Mouse (Mus musculus) fat pad, adult 2 months (tissue): ENCODE results near the gene Mras.

Experiments used
- DNase-seq: peaks from one replicate; pipeline ENCODE4 v3.0.0-alpha.2; 2011; ENCODE audit warnings: low read depth, low spot score; ENCODE audit errors: extremely low read depth

Mras gene

DNA sequence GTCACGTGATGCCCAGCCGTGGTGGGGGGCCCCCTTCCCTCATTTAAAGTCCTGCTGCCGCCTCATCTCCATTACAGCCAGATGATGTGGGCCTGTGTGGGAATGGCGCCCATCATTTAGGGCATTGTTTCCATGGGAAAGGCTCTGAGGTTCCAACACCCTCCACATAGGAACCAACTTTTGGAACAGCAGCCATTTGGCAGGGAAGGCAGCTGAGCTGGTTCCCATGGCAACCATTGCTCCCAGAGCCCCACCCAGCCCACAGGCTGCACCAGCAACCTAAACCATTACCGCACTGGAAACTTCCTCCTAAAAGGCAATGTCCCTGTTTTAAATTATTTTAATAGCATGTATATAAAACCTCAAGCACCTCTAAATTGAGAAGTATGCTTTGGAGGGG is 18.8 kb downstream of the Mras start:
- no peak for DNase-seq

GRCm38 (mm10) chr9:99417288-99417846 is 19.8 kb downstream of the Mras start:
- DNase-seq: no peak

GRCm38 (mm10) chr9:99416809-99417208 is 20.4 kb downstream of the Mras start:
- DNase-seq: no peak

- no peak for DNase-seq
Measured at GRCm38 (mm10) chr9:99411785-99412184, 25.4 kb downstream of the Mras start.

- DNase-seq: no peak
Measured at GRCm38 (mm10) chr9:99411093-99411492, 26.1 kb downstream of the Mras start.

GRCm38 (mm10) chr9:99409280-99409679 is 27.9 kb downstream of the Mras start:
- DNase-seq: no peak

DNA sequence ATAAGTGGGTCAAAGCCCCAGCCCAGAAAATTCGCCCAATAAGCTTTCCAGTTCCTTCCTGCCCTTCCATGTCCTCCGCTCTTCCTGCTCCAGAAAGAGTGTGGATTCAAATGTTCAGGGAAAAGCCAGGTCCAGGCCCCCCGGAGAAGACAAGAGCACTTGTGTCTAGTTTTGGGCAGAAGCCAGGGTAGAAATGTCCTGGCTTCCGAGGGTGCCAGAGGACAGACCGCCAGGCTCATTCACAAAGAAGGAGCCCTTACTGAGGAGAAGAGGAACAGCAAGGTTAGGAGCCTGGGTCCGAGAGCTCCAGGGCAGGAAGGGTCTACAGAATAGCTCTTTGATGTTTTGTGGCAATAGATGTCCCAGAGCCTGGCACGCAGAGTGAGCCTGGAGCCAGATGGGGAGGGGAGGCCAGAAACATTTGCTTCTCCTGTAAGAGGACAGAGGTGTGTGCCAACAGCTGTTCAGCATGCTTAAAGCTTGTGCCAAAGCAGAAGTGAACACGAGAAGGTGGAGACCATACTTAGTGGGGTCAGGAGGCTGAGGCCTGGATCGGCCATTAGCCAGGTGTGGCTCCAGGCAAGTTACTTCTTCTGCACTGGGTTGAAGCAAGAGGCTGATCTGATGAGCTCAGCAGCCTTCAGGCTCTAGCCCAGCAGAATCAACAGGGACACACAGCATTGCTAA is 35.8 kb downstream of the Mras start:
- DNase-seq: no peak

- peak; percentile 14 for DNase-seq
Measured at GRCm38 (mm10) chr9:99400781-99401180, 36.4 kb downstream of the Mras start.

DNA sequence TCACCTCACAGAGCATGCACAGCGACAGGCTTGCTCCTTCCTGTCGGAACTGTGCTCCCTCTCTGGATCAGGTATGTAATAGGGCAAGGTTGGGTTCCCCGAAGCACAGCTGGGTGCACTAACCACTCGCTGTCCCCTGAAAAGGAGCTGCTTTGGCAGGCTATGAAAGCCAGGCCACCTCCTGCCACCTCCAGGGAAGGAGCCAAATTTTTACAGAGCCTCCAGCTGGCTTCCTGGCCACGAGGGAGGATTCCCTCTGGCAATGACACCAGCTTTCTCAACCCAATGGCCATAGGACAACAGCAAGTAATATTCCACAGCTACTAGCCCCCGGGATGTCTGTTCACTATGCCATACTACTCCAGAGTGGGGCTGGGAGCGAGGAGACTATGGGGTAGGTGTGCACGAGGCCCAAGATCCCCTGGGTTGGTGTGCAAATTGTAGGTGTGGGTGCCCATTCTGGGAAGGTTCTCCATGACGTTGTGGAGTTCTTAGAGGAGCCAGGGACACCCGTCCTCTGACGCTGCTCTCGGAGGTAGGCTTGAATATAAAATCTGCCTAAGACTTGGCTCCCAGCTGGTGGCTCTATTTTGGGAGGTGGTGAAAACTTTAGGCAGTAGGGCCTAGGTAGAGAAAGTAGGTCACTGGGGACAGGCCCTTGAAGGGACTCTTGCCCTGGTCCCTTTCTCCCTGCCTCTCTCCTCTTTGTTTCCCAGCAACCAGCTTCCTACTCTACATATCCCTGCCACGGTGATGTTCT is 39.9 kb downstream of the Mras start:
- DNase-seq: no peak

DNA sequence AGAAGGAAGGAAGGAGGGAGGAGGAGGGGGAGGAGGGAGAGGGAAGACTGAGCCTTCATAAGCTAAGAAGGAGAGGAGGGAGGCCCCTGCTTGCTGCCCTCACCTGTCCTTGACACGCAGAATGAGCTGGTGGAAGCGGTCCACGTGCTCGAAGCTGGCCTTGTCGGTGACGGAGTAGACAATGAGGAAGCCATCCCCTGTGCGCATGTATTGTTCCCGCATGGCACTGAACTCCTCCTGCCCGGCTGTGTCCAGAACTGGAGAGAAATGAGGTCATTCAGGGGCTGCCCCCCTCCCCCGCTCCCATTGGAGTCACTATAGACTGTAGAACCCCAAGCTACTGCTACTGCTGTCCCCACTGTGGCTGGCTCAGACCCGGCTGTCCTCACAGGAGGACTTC is 42.8 kb downstream of the Mras start:
- no peak for DNase-seq

DNA sequence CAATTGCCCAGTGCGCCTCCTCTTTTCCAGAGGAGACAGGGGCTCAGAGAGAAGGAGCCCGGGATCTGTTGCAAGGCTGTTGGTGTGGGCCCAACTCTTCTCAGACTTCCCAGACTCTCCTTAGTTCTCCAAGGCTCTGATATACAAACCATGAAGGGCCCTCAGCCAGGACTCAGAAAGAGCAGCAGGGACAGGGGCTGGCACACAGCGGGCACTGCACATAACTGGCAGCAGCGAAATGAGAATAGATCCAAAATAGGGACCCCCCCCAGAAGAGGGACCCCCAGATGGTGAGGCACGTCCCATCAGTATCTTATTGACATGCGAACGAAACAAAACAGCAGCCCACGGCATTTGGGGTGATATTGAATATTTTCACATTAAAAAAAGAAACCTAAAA is 44.0 kb downstream of the Mras start:
- no peak for DNase-seq

DNA sequence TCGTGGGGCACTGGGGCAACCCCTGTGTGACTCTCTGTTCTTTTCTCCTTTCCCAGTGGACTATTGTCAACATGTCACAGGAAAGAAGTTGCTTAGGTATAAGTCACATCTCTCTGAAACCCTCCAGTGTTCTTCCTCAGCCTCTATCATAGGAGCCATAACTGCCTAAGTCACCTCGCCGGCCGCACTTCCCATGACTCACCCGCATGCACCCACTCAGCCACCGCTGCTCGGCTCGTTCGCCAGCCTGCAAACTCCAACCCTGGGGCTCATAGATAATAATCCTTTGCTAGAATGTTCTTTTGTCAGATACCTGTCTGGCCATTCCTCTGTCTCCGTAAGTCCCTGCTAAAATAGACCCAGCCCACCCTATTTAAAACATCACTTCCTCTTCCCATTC is 45.6 kb downstream of the Mras start:
- no peak for DNase-seq

DNA sequence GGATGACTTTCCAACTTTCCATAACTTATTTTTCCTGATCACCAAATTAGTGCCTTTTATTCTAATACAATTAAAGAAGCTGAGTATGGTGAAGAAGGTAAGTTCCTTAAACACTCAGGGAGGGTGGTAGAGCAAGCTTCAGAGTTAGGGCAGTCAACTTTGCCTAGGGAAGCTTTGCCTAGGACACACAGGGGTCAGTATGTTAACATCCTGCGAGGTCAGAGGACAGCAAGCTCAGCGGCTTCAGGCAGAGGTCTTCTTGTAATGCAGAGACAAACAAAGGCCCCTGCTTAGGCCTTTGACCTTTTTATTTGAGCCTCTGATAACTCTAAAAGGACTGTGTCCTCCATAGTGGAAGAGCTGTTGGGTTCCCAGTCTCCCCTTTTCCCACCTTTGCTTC is 46.5 kb downstream of the Mras start:
- no peak for DNase-seq

DNA sequence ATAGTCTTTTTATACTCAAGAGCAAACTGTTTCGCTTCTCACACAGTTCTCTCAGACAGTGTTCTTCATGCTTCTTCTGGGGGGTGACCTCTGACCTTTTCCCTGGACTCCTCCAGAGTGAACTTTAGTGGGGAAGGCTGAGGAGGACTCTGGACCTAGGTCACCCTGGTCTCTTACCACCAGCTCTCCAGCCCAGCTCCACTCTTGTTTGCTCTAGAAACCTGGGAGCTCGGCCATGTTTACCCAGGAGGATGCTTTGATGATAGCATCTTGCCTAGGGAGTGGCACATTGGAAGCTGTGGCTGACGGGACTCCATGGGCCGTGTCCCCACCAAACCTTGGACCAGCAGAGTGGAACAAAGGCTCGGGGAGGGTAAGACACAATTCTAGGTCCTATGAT is 47.0 kb downstream of the Mras start:
- no peak for DNase-seq

DNA sequence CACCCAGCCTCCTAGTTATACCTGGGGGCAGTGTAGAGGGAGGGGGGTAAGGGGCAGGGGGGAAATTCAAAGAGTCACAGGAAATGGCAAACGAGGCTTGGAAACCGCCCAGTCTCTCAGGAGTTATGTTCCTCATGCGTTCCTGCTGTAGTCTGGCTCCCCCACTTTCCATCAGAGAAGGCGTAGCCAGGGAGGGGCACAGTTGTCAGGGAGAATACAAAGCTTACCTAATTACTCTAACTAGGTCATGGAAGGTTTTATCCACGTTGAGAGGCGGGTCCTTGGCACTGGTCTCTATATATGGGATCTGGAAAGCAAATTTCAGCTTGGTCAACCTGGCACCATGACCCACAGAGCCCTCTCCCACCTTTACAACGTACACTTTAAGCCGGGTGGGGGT is 47.7 kb downstream of the Mras start:
- DNase-seq: no peak

- no peak for DNase-seq
Measured at GRCm38 (mm10) chr9:99388856-99389255, 48.3 kb downstream of the Mras start.

DNA sequence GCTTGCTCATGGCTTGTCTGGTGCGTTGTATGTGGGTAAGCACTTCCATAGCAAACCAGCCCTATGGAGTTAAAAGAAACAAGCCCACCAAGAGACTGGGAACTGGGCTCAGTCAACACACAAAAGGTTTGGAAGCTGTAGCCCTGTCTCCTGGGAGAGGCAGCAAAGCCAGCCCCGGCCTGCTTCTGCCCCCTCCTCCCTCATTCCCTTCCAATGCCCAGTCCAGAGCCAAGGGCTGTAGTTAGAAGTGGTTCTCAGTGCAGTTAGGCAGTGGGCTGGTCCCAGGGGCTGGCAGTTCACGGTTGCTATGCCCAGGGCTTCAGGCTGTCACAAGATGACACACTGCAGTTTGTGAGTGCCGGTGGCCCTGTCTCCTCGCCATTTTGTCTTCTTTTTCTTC is 49.1 kb downstream of the Mras start:
- no peak for DNase-seq

GRCm38 (mm10) chr9:99382556-99382955 is 54.6 kb downstream of the Mras start:
- no peak for DNase-seq

GRCm38 (mm10) chr9:99379194-99379593 is 58.0 kb downstream of the Mras start:
- DNase-seq: no peak

- DNase-seq: no peak
Measured at GRCm38 (mm10) chr9:99376591-99377418, 60.4 kb downstream of the Mras start.

- no peak for DNase-seq
Measured at GRCm38 (mm10) chr9:99368431-99368830, 68.8 kb downstream of the Mras start.
